Mouse (Mus musculus): Measurements from ENCODE around the gene Gm20517. TPM values are rescaled to one million over a fixed set of nuclear protein-coding genes. Genes with fewer than 3 reads are reported as not detected.
A peak's percentile ranks its signal among the peaks of the same experiment; 100 is the strongest.

Gene Gm20517
- polyA plus RNA-seq, 1 experiment, result 1.7 TPM

DNA sequence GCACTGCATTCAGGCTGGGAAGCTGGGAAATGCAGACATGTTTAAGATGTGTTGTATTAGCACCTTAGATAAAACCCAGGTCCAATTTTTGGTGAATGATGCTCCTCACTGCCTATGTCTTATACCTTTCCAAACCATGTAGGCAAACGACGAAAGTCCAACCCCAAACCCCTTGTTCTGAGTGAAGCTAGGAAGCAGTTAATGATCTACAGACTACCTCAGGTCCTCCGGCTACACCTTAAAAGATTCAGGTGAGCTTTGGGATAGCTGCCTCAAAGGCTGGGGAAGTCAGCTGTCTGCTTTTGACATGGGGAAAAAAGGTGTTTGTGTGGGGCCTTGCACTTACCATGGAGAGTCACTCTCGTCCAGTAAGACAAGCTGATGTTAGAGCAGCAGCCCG, 67.3 kb downstream of the Gm20517 start:
- no peaks in the 10 kb centered on the region for H3K4me1 ChIP-seq (ENCODE audit: control insufficient read depth, insufficient read depth, insufficient read length, low read length)
- WGBS, result 68% methylated on average over 5 of the region's 5 CpGs
- H3K4me3 ChIP-seq (ENCODE audit: low read depth, low read length), result no peak overlapping the region
- no peak for TF ChIP-seq CTCF (IDR thresholded peaks at IDR 0.05; ENCODE audit: extremely low read depth, insufficient read length, insufficient replicate concordance, low read depth, low read length)
- TF ChIP-seq POLR2A (IDR thresholded peaks at IDR 0.05; ENCODE audit: low read depth, low read length), result no peak
- H3K27me3 ChIP-seq (ENCODE audit: control insufficient read depth, insufficient read depth, low read length), result no peaks in the 10 kb centered on the region
- no peak overlapping the region for H3K27ac ChIP-seq (ENCODE audit: insufficient read depth, low read depth, low read length)
- H3K36me3 ChIP-seq (ENCODE audit: control insufficient read depth, insufficient read depth, low read length), result peaks cover 12% of the 10 kb centered on the region

- TF ChIP-seq CTCF (IDR thresholded peaks at IDR 0.05; ENCODE audit: extremely low read depth, insufficient read length, insufficient replicate concordance, low read depth, low read length) (no peak), POLR2A (IDR thresholded peaks at IDR 0.05; ENCODE audit: low read depth, low read length) (no peak)
- no peak overlapping the region for H3K4me3 ChIP-seq (ENCODE audit: low read depth, low read length)
- WGBS, result 49% methylated on average over 4 of the region's 4 CpGs
- peaks cover 10% of the 10 kb centered on the region for H3K36me3 ChIP-seq (ENCODE audit: control insufficient read depth, insufficient read depth, low read length)
- no peak overlapping the region for H3K27ac ChIP-seq (ENCODE audit: insufficient read depth, low read depth, low read length)
- H3K4me1 ChIP-seq (ENCODE audit: control insufficient read depth, insufficient read depth, insufficient read length, low read length), result peaks cover 3% of the 10 kb centered on the region; the same call in 1 of the 2 replicates
- H3K27me3 ChIP-seq (ENCODE audit: control insufficient read depth, insufficient read depth, low read length), result no peaks in the 10 kb centered on the region
Observed at GRCm38 (mm10) chr17:47682836-47683235, 71.4 kb downstream of the Gm20517 start.

- H3K4me3 ChIP-seq (ENCODE audit: low read depth, low read length), result peak overlapping the region; percentile 82
- under 1% methylated on average over 70 of the region's 70 CpGs for WGBS
Observed at GRCm38 (mm10) chr17:47687409-47688343, 76.3 kb downstream of the Gm20517 start.

GRCm38 (mm10) chr17:47688344-47688607, 76.9 kb downstream of the Gm20517 start, which contains the start of gene Tomm6:
TSS of gene Tomm6 (minus strand) at chr17:47688386.
- TF ChIP-seq CTCF (IDR thresholded peaks at IDR 0.05; ENCODE audit: extremely low read depth, insufficient read length, insufficient replicate concordance, low read depth, low read length), result no peak
- TF ChIP-seq POLR2A (IDR thresholded peaks at IDR 0.05; ENCODE audit: low read depth, low read length), result 0 out of 2 replicates have a peak, but pooled peaks have one; percentile 2
- peaks cover 1% of the 10 kb centered on the region; the same call in 1 of the 2 replicates for H3K36me3 ChIP-seq (ENCODE audit: control insufficient read depth, insufficient read depth, low read length)
- peak within 1 kb of the TSS; percentile 82 for H3K4me3 ChIP-seq (ENCODE audit: low read depth, low read length)
- 1% methylated on average over 9 of the region's 9 CpGs for WGBS
- H3K4me1 ChIP-seq (ENCODE audit: control insufficient read depth, insufficient read depth, insufficient read length, low read length), result peaks cover 6% of the 10 kb centered on the region
- H3K27ac ChIP-seq (ENCODE audit: insufficient read depth, low read depth, low read length), result peak within 1 kb of the TSS; percentile 51; the same call in 1 of the 2 replicates
- H3K27me3 ChIP-seq (ENCODE audit: control insufficient read depth, insufficient read depth, low read length), result no peaks in the 10 kb centered on the region

More at GRCm38 (mm10) chr17:47687409-47688343, 76.3 kb downstream of the Gm20517 start:
- no peaks in the 10 kb centered on the region for H3K27me3 ChIP-seq (ENCODE audit: control insufficient read depth, insufficient read depth, low read length)
- peaks cover 6% of the 10 kb centered on the region for H3K4me1 ChIP-seq (ENCODE audit: control insufficient read depth, insufficient read depth, insufficient read length, low read length)
- H3K36me3 ChIP-seq (ENCODE audit: control insufficient read depth, insufficient read depth, low read length), result peaks cover 1% of the 10 kb centered on the region; the same call in 1 of the 2 replicates
- peak; percentile 76; the same call in 1 of the 2 replicates for TF ChIP-seq POLR2A (IDR thresholded peaks at IDR 0.05; ENCODE audit: low read depth, low read length)
- no peak for TF ChIP-seq CTCF (IDR thresholded peaks at IDR 0.05; ENCODE audit: extremely low read depth, insufficient read length, insufficient replicate concordance, low read depth, low read length)
- H3K27ac ChIP-seq (ENCODE audit: insufficient read depth, low read depth, low read length), result peak overlapping the region; percentile 51; the same call in 1 of the 2 replicates

GRCm38 (mm10) chr17:47688608-47689575, 77.5 kb downstream of the Gm20517 start, which contains the start of gene Frs3:
TSS of gene Frs3 (plus strand) at chr17:47689030.
- Histone ChIP-seq H3K27me3 (ENCODE audit: control insufficient read depth, insufficient read depth, low read length) (no peaks in the 10 kb centered on the region), H3K36me3 (ENCODE audit: control insufficient read depth, insufficient read depth, low read length) (peaks cover 1% of the 10 kb centered on the region; the same call in 1 of the 2 replicates), H3K27ac (ENCODE audit: insufficient read depth, low read depth, low read length) (no peak within 1 kb of the TSS), H3K4me3 (ENCODE audit: low read depth, low read length) (peak within 1 kb of the TSS; percentile 82), H3K4me1 (ENCODE audit: control insufficient read depth, insufficient read depth, insufficient read length, low read length) (peaks cover 6% of the 10 kb centered on the region)
- WGBS, result 3% methylated on average over 58 of the region's 58 CpGs
- TF ChIP-seq CTCF (IDR thresholded peaks at IDR 0.05; ENCODE audit: extremely low read depth, insufficient read length, insufficient replicate concordance, low read depth, low read length) (no peak), POLR2A (IDR thresholded peaks at IDR 0.05; ENCODE audit: low read depth, low read length) (no peak)

GRCm38 (mm10) chr17:47689894-47690293, 78.5 kb downstream of the Gm20517 start:
- WGBS, result 80% methylated on average over 8 of the region's 8 CpGs
- Histone ChIP-seq H3K27me3 (ENCODE audit: control insufficient read depth, insufficient read depth, low read length) (no peaks in the 10 kb centered on the region), H3K4me3 (ENCODE audit: low read depth, low read length) (no peak overlapping the region), H3K27ac (ENCODE audit: insufficient read depth, low read depth, low read length) (no peak overlapping the region), H3K36me3 (ENCODE audit: control insufficient read depth, insufficient read depth, low read length) (peaks cover 1% of the 10 kb centered on the region; the same call in 1 of the 2 replicates), H3K4me1 (ENCODE audit: control insufficient read depth, insufficient read depth, insufficient read length, low read length) (peaks cover 7% of the 10 kb centered on the region)
- TF ChIP-seq POLR2A (IDR thresholded peaks at IDR 0.05; ENCODE audit: low read depth, low read length), result no peak
- TF ChIP-seq CTCF (IDR thresholded peaks at IDR 0.05; ENCODE audit: extremely low read depth, insufficient read length, insufficient replicate concordance, low read depth, low read length), result no peak
